Mouse (Mus musculus) telencephalon, adult 2 months (tissue): ENCODE data around the gene Hira.

Experiments used
- DNase-seq: peaks from one replicate; pipeline ENCODE4 v3.0.0-alpha.2; 2011; ENCODE audit warnings: low read depth, low spot score

Gene Hira

GRCm38 (mm10) chr16:19014650-19015049 lies 137.8 kb downstream of the Hira start:
- DNase-seq: no peak
